Mouse (Mus musculus) neural tube, embryonic 11.5 days (tissue): ENCODE measurements around the gene Stox2. TPM values are rescaled to one million over a fixed set of nuclear protein-coding genes. Genes with fewer than 3 reads are reported as not detected.
"Not testable (repeated sequence)": the region's sequence is repeated elsewhere in the genome, so short reads cannot be mapped to it uniquely, and the experiment has no call there.

ENCODE experiments used
- ATAC-seq: fragments of 200-750 bp; cut with Nextera tagmentation; 2 replicates; pipeline ENCODE4 v1.8.0; 2017; ENCODE audit warnings: moderate number of reproducible peaks, mild to moderate bottlenecking, moderate TSS enrichment, moderate library complexity; ENCODE audit not compliant: insufficient read depth, low FRiP score, low TSS enrichment
- DNase-seq: peaks from one replicate; pipeline ENCODE4 v3.0.0-alpha.2; 2015; ENCODE audit warnings: low spot score
- H3K27ac ChIP-seq: fragments of 300-500 bp; sonication (generic); 2 replicates; pipeline ENCODE4 v1.5.1; 2014; ENCODE audit warnings: low read depth, mild to moderate bottlenecking, low read length
- H3K27me3 ChIP-seq: fragments of 300-500 bp; sonication (generic); 2 replicates; pipeline ENCODE4 v1.6.1; 2014; ENCODE audit warnings: mild to moderate bottlenecking, low read length, mixed read lengths; ENCODE audit not compliant: control insufficient read depth, insufficient read depth
- H3K36me3 ChIP-seq: fragments of 300-500 bp; sonication (generic); 2 replicates; pipeline ENCODE4 v1.6.1; 2014; ENCODE audit warnings: mild to moderate bottlenecking, low read length, moderate library complexity, mixed read lengths; ENCODE audit not compliant: control insufficient read depth, insufficient read depth
- H3K4me1 ChIP-seq: fragments of 300-500 bp; sonication (generic); 2 replicates; pipeline ENCODE4 v1.6.1; 2014; ENCODE audit warnings: low read length, mixed read lengths; ENCODE audit not compliant: control insufficient read depth, insufficient read depth
- H3K4me2 ChIP-seq: fragments of 300-500 bp; sonication (generic); 2 replicates; pipeline ENCODE4 v1.6.1; 2014; ENCODE audit warnings: low read depth, mild to moderate bottlenecking, moderate library complexity
- H3K4me3 ChIP-seq: fragments of 300-500 bp; sonication (generic); 2 replicates; pipeline ENCODE4 v1.5.1; 2014; ENCODE audit warnings: low read depth, low read length
- H3K9ac ChIP-seq: fragments of 300-500 bp; sonication (generic); 2 replicates; pipeline ENCODE4 v1.6.1; 2014; ENCODE audit warnings: mild to moderate bottlenecking, low read length
- H3K9me3 ChIP-seq: fragments of 300-500 bp; sonication (generic); 2 replicates; pipeline ENCODE4 v1.6.1; 2016; ENCODE audit warnings: low read length; ENCODE audit not compliant: control insufficient read depth
- WGBS: fragments of 180-500 bp; shearing (Covaris S2); extraction: QIAGEN DNeasy Blood & Tissue Kit; methylation state at CpG from one replicate; pipeline ENCODE4 v1.1.7; 2014; 5-methylcytosine and 5-hydroxymethylcytosine counted together
- polyA plus RNA-seq: library from polyadenylated mRNA; unstranded; fragments of >200 nt; fragmentation: Nextera tagmentation; extraction: Ambion mirVana; gene quantifications from 2 replicates; pipeline ENCODE4 v1.2.1, GENCODE M21; 2014

Stox2 gene
- polyA plus RNA-seq, 1 experiment from 2014 or later, result 27.9 TPM

DNA sequence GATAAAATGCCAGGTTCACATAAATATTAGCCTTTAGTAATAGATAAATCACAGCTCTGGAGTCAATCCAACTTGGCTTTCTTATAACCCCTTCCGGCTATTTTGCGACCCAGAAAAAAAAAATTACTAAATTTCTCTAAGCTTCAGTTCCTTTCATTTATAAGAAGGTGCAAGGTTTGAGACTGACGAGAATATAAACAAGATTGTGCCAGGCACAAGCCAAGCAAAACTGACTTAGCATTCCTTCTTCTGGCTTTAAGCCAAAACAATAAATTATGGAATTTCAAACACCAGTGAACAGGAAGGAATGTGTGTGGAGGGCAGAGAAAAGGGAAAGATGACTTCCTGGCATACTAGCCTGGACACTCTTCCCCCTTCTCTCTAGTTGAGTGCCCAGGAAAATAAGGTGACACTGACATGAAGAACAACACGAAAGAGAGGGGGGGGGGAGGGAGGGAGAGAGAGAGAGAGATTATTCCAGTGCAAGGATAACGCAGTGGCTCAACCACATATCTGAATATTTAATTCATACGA is 13.1 kb upstream of the Stox2 start:
- H3K27ac ChIP-seq, result no peak overlapping the region
- ATAC-seq (no peak), DNase-seq (no peak)
- H3K4me2 ChIP-seq, result no peak overlapping the region
- H3K36me3 ChIP-seq, result no peaks in the 10 kb centered on the region
- H3K27me3 ChIP-seq, result no peaks in the 10 kb centered on the region
- no peak overlapping the region for H3K4me3 ChIP-seq
- no peaks in the 10 kb centered on the region for H3K9me3 ChIP-seq
- no peaks in the 10 kb centered on the region for H3K4me1 ChIP-seq
- WGBS, result 85% methylated on average over 6 of the region's 6 CpGs
- no peak overlapping the region for H3K9ac ChIP-seq

- no peak overlapping the region for H3K9ac ChIP-seq
- H3K27ac ChIP-seq, result no peak overlapping the region
- H3K4me3 ChIP-seq, result no peak overlapping the region
- DNase-seq (no peak), ATAC-seq (no peak)
- no peaks in the 10 kb centered on the region for H3K4me1 ChIP-seq
- H3K9me3 ChIP-seq, result no peaks in the 10 kb centered on the region
- H3K27me3 ChIP-seq, result no peaks in the 10 kb centered on the region
- WGBS, result 97% methylated on average over 10 of the region's 10 CpGs
- H3K36me3 ChIP-seq, result no peaks in the 10 kb centered on the region
- no peak overlapping the region for H3K4me2 ChIP-seq
These were observed 12.4 kb upstream of the Stox2 start for GRCm38 (mm10) chr8:47458591-47458990.

GRCm38 (mm10) chr8:47449211-47449610 is 3.0 kb upstream of the Stox2 start:
- H3K36me3 ChIP-seq, H3K4me3 ChIP-seq, H3K27me3 ChIP-seq, DNase-seq, ATAC-seq, H3K9ac ChIP-seq, H3K9me3 ChIP-seq, H3K27ac ChIP-seq, H3K4me1 ChIP-seq, H3K4me2 ChIP-seq: not testable (repeated sequence)
- 93% methylated on average over 2 of the region's 2 CpGs for WGBS

DNA sequence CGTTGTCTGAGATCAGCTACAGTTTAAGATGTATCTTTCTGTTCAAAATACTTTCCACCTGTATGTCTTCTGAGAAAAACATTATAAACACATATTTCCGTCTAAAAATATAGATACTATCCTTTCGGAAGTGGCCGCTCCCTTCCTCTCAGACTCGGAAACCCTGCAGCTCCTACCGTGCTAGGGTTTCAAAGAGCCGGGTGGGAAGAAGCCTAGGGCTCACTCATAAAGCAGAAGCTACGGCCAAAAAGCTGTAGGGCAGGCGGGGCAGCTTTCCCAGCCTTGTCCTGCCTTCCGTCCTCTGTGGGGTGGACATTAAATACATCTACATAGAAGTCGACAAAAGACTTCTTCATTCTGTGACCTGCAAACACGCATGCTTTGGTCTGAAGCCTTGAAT is 6.9 kb downstream of the Stox2 start:
- no peak for DNase-seq

GRCm38 (mm10) chr8:47437976-47438375 is 8.2 kb downstream of the Stox2 start:
- DNase-seq (no peak), ATAC-seq (no peak)
- Histone ChIP-seq H3K9ac (no peak overlapping the region), H3K27me3 (no peaks in the 10 kb centered on the region), H3K4me1 (no peaks in the 10 kb centered on the region), H3K9me3 (no peaks in the 10 kb centered on the region), H3K4me3 (no peak overlapping the region), H3K27ac (no peak overlapping the region), H3K36me3 (no peaks in the 10 kb centered on the region), H3K4me2 (no peak overlapping the region)
- 78% methylated on average over 6 of the region's 6 CpGs for WGBS

More for the DNA sequence above, 6.9 kb downstream of the Stox2 start:
- no peak overlapping the region for H3K4me3 ChIP-seq
- no peaks in the 10 kb centered on the region for H3K27me3 ChIP-seq
- no peaks in the 10 kb centered on the region for H3K4me1 ChIP-seq
- WGBS, result 65% methylated on average over 12 of the region's 12 CpGs
- no peak for ATAC-seq
- no peak overlapping the region for H3K9ac ChIP-seq
- no peak overlapping the region for H3K4me2 ChIP-seq
- no peaks in the 10 kb centered on the region for H3K9me3 ChIP-seq
- no peaks in the 10 kb centered on the region for H3K36me3 ChIP-seq
- H3K27ac ChIP-seq, result no peak overlapping the region

DNA sequence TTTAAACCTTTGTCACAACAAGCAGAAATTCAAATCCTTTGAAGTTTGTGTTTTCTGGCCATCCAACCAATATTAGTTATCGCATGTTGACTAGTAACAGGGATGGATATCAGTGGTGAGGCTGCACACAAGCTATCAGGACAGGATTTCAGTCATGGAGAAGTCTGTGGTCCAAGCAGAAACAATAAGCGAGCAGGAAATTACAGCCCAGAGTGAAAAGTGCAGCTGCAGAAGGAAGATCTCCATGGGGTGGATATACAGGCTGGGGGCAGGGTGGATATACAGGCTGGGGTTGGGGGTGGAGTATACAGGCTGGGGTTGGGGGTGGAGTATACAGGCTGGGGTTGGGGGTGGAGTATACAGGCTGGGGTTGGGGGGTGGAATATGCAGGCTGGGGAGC is 10.3 kb downstream of the Stox2 start:
- Histone ChIP-seq H3K9ac (no peak overlapping the region), H3K27me3 (no peaks in the 10 kb centered on the region), H3K27ac (no peak overlapping the region), H3K4me1 (no peaks in the 10 kb centered on the region), H3K9me3 (no peaks in the 10 kb centered on the region), H3K36me3 (no peaks in the 10 kb centered on the region), H3K4me2 (no peak overlapping the region), H3K4me3 (no peak overlapping the region)
- WGBS, result 83% methylated on average over 2 of the region's 2 CpGs
- no peak for DNase-seq
- ATAC-seq, result no peak

GRCm38 (mm10) chr8:47435412-47435811 is 10.8 kb downstream of the Stox2 start:
- no peak for DNase-seq
- no peak overlapping the region for H3K4me2 ChIP-seq
- H3K9me3 ChIP-seq, result no peaks in the 10 kb centered on the region
- WGBS, result 79% methylated on average over 4 of the region's 4 CpGs
- H3K4me1 ChIP-seq, result no peaks in the 10 kb centered on the region
- H3K27ac ChIP-seq, result no peak overlapping the region
- H3K27me3 ChIP-seq, result no peaks in the 10 kb centered on the region
- H3K36me3 ChIP-seq, result no peaks in the 10 kb centered on the region
- no peak for ATAC-seq
- no peak overlapping the region for H3K9ac ChIP-seq
- H3K4me3 ChIP-seq, result no peak overlapping the region

DNA sequence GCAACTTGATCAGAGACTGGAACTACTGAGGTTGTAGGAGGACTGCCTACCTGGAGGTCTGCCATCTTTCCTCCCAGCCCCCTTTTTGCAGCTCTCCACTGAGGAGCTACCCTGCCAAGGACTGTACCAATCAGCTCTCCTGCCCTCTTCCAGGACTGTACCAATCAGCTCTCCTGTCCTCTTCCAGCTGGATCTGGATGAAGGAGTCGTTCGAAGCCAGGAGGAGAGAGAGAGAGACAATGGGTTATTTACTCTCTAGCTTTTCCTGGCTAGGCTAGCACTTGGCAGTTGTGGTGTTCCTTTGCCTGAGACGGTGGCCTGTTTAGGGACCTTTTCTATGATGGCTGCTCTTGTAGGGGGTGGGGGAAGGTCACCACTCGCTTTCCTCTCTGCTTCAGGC is 14.9 kb downstream of the Stox2 start:
- ATAC-seq, result no peak
- H3K9ac ChIP-seq, result no peak overlapping the region
- no peaks in the 10 kb centered on the region for H3K36me3 ChIP-seq
- H3K27ac ChIP-seq, result no peak overlapping the region
- no peak overlapping the region for H3K4me2 ChIP-seq
- no peak for DNase-seq
- WGBS, result 76% methylated on average over 4 of the region's 4 CpGs
- H3K9me3 ChIP-seq, result no peaks in the 10 kb centered on the region
- H3K4me3 ChIP-seq, result no peak overlapping the region
- H3K4me1 ChIP-seq, result no peaks in the 10 kb centered on the region
- no peaks in the 10 kb centered on the region for H3K27me3 ChIP-seq

- Histone ChIP-seq H3K27me3 (peaks cover 39% of the 10 kb centered on the region), H3K4me2 (peak overlapping the region; percentile 80; the same call in 1 of the 2 replicates), H3K4me1 (peaks cover 10% of the 10 kb centered on the region)
- H3K9ac ChIP-seq, H3K4me3 ChIP-seq, H3K27ac ChIP-seq, H3K36me3 ChIP-seq, H3K9me3 ChIP-seq, ATAC-seq: not testable (repeated sequence)
- under 1% methylated on average over 8 of the region's 8 CpGs for WGBS
- DNase-seq, result peak; percentile 41
These were observed 32.0 kb downstream of the Stox2 start for GRCm38 (mm10) chr8:47414258-47414525.
